ENCODE assay signal across 8 mouse cellular contexts in the genomic region with DNA sequence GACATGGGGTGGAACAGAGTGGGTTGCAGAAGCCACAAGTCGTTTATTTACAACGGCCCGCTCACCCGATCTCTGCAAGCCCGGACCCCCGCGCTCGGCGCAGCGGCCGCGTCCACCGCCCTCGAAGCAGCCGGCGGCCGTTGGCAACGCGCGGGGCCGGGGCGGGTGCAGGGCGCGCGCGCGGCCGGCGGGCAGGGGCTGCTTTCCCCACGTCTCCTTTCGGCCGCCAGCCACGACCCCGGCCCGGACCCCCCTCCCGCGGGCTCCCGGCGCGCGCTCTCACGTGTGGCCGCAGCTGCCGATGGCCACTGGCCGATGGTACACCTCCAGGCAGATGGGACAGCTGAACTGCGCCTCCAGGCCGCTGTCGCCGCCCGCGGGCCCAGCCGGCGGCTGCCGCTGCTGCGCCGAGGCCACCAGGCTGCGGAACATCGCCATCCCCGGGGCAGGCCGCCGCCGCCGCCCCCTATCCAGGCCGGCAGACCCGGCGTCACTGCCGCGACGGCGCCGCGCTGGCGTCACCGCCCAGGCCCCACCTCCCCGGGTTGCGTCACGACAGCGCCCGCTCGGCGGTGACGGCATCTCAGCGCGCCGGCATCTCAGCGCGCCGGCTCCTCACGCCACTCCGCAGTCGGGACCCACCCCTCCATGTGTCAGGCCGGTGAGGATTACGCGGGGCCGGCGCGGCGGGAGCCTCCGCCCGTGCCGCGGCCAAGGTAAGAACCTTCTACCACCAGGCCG. TPM values are rescaled to one million over a fixed set of nuclear protein-coding genes. Genes with fewer than 3 reads are reported as not detected.
DNase-seq lines count a peak whose midpoint lies in the region; ATAC-seq and TF ChIP-seq lines count a peak whose summit lies in the region.

A gene (minus strand): TSS at position 485 of the 741 bp plus-strand sequence.
A gene (plus strand): TSS at position 564 of the 741 bp plus-strand sequence.

- intact Hi-C loops in heart, postnatal 36 days (cut with DNase I) = loop anchor here (1.0 to 10.0 kb wide), 3 partner anchors 30 to 749 kb away; a partner anchor contains a TSS

- 0% methylated on average over 99 of the region's 103 CpGs for WGBS in forebrain, embryonic 16.5 days
- under 1% methylated on average over 95 of the region's 103 CpGs for WGBS in lung, embryonic 14.5 days
- WGBS in olfactory bulb, adult 2 months = under 1% methylated on average over 103 of the region's 103 CpGs
- WGBS in thymus, adult 2 months = under 1% methylated on average over 103 of the region's 103 CpGs

- peak; percentile 94 for DNase-seq in ES-CJ7 (ENCODE audit: low read depth, low spot score)
- DNase-seq in cerebellum, adult 11-12 months = peak; percentile 87
- peak; percentile 96 to 97 for DNase-seq in heart, postnatal 36 days
- peak; percentile 87 to 97 for DNase-seq in layer of hippocampus, adult 2 months (ENCODE audit: low spot score in 2 of 2)
- peak; percentile 95 for DNase-seq in lung, embryonic 14.5 days
- DNase-seq in thymus, adult 2 months = peak; percentile 90

- peaks cover 22% of the 10 kb centered on the region for H3K4me1 ChIP-seq in forebrain, embryonic 16.5 days (replicated peaks; ENCODE audit: control insufficient read depth, insufficient read depth, low read length)
- H3K4me1 ChIP-seq in lung, embryonic 14.5 days (ENCODE audit: insufficient read depth) = no peaks in the 10 kb centered on the region
- peaks cover 24% of the 10 kb centered on the region for H3K4me1 ChIP-seq in olfactory bulb, adult 2 months (ENCODE audit: control insufficient read depth, insufficient read depth, low read length)
- H3K4me1 ChIP-seq in thymus, adult 2 months (replicated peaks; ENCODE audit: control insufficient read depth, insufficient read depth, low read length) = peaks cover 25% of the 10 kb centered on the region

- peaks cover 7% of the 10 kb centered on the region for H3K36me3 ChIP-seq in forebrain, embryonic 16.5 days (ENCODE audit: control insufficient read depth, insufficient read depth)
- peaks cover 41% of the 10 kb centered on the region for H3K36me3 ChIP-seq in lung, embryonic 14.5 days (ENCODE audit: insufficient read depth)
- H3K36me3 ChIP-seq in thymus, adult 2 months (ENCODE audit: control insufficient read depth, insufficient read depth, low read length) = peaks cover 12% of the 10 kb centered on the region; the same call in 1 of the 2 replicates

- H3K27ac ChIP-seq in forebrain, embryonic 16.5 days (ENCODE audit: low read length) = peak within 1 kb of the TSS; percentile 68; the same call in 1 of the 2 replicates
- peak within 1 kb of the TSS; percentile 95 for H3K27ac ChIP-seq in layer of hippocampus, adult 2 months
- peak within 1 kb of the TSS; percentile 63; the same call in 1 of the 2 replicates for H3K27ac ChIP-seq in lung, embryonic 14.5 days (ENCODE audit: low read depth)
- peak within 1 kb of the TSS; percentile 49; the same call in 1 of the 2 replicates for H3K27ac ChIP-seq in olfactory bulb, adult 2 months (ENCODE audit: insufficient read depth, low read depth, low read length)
- peak within 1 kb of the TSS; percentile 94 for H3K27ac ChIP-seq in thymus, adult 2 months (ENCODE audit: control insufficient read depth, insufficient read depth, low read length)

- H3K4me2 ChIP-seq in forebrain, embryonic 16.5 days (ENCODE audit: low read length) = peak within 1 kb of the TSS; percentile 94
- peak within 1 kb of the TSS; percentile 93 for H3K4me2 ChIP-seq in lung, embryonic 14.5 days

- H3K9ac ChIP-seq in forebrain, embryonic 16.5 days (replicated peaks; ENCODE audit: low read depth, low read length) = peak within 1 kb of the TSS; percentile 94
- peak within 1 kb of the TSS; percentile 84 for H3K9ac ChIP-seq in lung, embryonic 14.5 days

- no peak for TF ChIP-seq CTCF in layer of hippocampus, adult 2 months (conservative IDR thresholded peaks at IDR 0.05)
- no peak for TF ChIP-seq CTCF in lung, embryonic 14.5 days (IDR thresholded peaks at IDR 0.05; ENCODE audit: low read depth)
- no peak for TF ChIP-seq CTCF in olfactory bulb, adult 2 months (IDR thresholded peaks at IDR 0.05; ENCODE audit: insufficient read depth, low read depth, low read length)
- TF ChIP-seq CTCF in thymus, adult 2 months (IDR thresholded peaks at IDR 0.05; ENCODE audit: borderline replicate concordance, control insufficient read depth, extremely low read depth, insufficient read depth, low read length, poor library complexity) = 0 out of 2 replicates have a peak, but pooled peaks have one; percentile 65

- peak; percentile 97 for ATAC-seq in forebrain, embryonic 16.5 days
- ATAC-seq in lung, embryonic 14.5 days (ENCODE audit: insufficient read depth) = peak; percentile 89

- no peaks in the 10 kb centered on the region for H3K9me3 ChIP-seq in forebrain, embryonic 16.5 days (ENCODE audit: control insufficient read depth, low read length)
- no peaks in the 10 kb centered on the region for H3K9me3 ChIP-seq in lung, embryonic 14.5 days (ENCODE audit: low read depth, low read length)

- no peaks in the 10 kb centered on the region for H3K27me3 ChIP-seq in forebrain, embryonic 16.5 days (replicated peaks; ENCODE audit: control insufficient read depth, insufficient read depth, low read length)
- H3K27me3 ChIP-seq in lung, embryonic 14.5 days (ENCODE audit: insufficient read depth, low read length) = no peaks in the 10 kb centered on the region
- H3K27me3 ChIP-seq in thymus, adult 2 months (ENCODE audit: control insufficient read depth, insufficient read depth, low read length) = no peaks in the 10 kb centered on the region

- TF ChIP-seq POLR2A in olfactory bulb, adult 2 months (IDR thresholded peaks at IDR 0.05; ENCODE audit: insufficient read depth, low read depth, low read length) = peak; percentile 61; the same call in 1 of the 2 replicates
- TF ChIP-seq POLR2A in thymus, adult 2 months (IDR thresholded peaks at IDR 0.05; ENCODE audit: control insufficient read depth, extremely low read depth, insufficient read depth, low read length, poor library complexity) = peak; percentile 91

- H3K4me3 ChIP-seq in forebrain, embryonic 16.5 days (replicated peaks; ENCODE audit: low read length) = peak within 1 kb of the TSS; percentile 86
- H3K4me3 ChIP-seq in layer of hippocampus, adult 2 months = peak within 1 kb of the TSS; percentile 94
- peak within 1 kb of the TSS; percentile 100 for H3K4me3 ChIP-seq in lung, embryonic 14.5 days (ENCODE audit: low read depth, low read length)
- peak within 1 kb of the TSS; percentile 92 for H3K4me3 ChIP-seq in olfactory bulb, adult 2 months (ENCODE audit: insufficient read depth, low read depth, low read length)
- H3K4me3 ChIP-seq in thymus, adult 2 months (ENCODE audit: control insufficient read depth, insufficient read depth, low read length) = peak within 1 kb of the TSS; percentile 97

RNA-seq across cellular contexts. Expression of the first gene that starts in this region (rescaled TPM):
- 39.6 and 41.8 TPM in 2 replicates for polyA plus RNA-seq in forebrain, embryonic 16.5 days (2015; fragmentation: Nextera tagmentation; extraction: Ambion mirVana)
- 10 to 100 TPM; 37.3 to 40.0 TPM for total RNA-seq in heart, postnatal 36 days (2021)
- 10 to 100 TPM; 32.7 to 39.5 TPM for total RNA-seq in layer of hippocampus, adult 2 months (2021)
- 34.7 and 37.2 TPM in 2 replicates for polyA plus RNA-seq in lung, embryonic 14.5 days (2014; fragmentation: Nextera tagmentation; extraction: Ambion mirVana)
- polyA plus RNA-seq in olfactory bulb, adult 2 months (2012; ENCODE audit: insufficient read depth, insufficient read length, low replicate concordance, missing spikeins) = not detected in 2 replicates
- polyA plus RNA-seq in thymus, adult 2 months (2012; rRNA removed) = 273 and 296 TPM in 2 replicates

RNA-seq across cellular contexts. Expression of the second gene that starts in this region (rescaled TPM):
- polyA plus RNA-seq in forebrain, embryonic 16.5 days (2015; fragmentation: Nextera tagmentation; extraction: Ambion mirVana) = 72.5 and 87.3 TPM in 2 replicates
- total RNA-seq in heart, postnatal 36 days (2021) = 10 to 100 TPM in 1 of 2 experiments, 1 to 10 TPM in 1; 7.1 to 10.7 TPM
- total RNA-seq in layer of hippocampus, adult 2 months (2021) = 10 to 100 TPM; 22.8 to 23.7 TPM
- 45.4 and 56.2 TPM in 2 replicates for polyA plus RNA-seq in lung, embryonic 14.5 days (2014; fragmentation: Nextera tagmentation; extraction: Ambion mirVana)
- polyA plus RNA-seq in olfactory bulb, adult 2 months (2012; ENCODE audit: insufficient read depth, insufficient read length, low replicate concordance, missing spikeins) = not detected in 2 replicates
- 118 and 136 TPM in 2 replicates for polyA plus RNA-seq in thymus, adult 2 months (2012; rRNA removed)

Comparison
In these comparisons a context has a peak if more than half of its experiments do, and no peak if none do; other contexts are left out.
1. Peak in every context shown above with its lines: DNase-seq, ATAC-seq, H3K4me3 ChIP-seq and H3K27ac ChIP-seq.
2. RNA of the second gene that starts in this region (polyA plus RNA-seq): 118 to 136 TPM in thymus, adult 2 months, 72.5 to 87.3 TPM in forebrain, embryonic 16.5 days and 45.4 to 56.2 TPM in lung, embryonic 14.5 days; not detected in olfactory bulb, adult 2 months; every median in the first group is over 10 times any median in the second.